Mouse (Mus musculus): ENCODE data around the gene Megf9.

GRCm38 (mm10) chr4:70484134-70484533 lies 50.7 kb downstream of the Megf9 start:
- TF ChIP-seq CTCF (IDR thresholded peaks at IDR 0.05) (no peak), EP300 (IDR thresholded peaks at IDR 0.05) (no peak)

Measured in lung, postnatal 0 days (tissue).